Mouse (Mus musculus): ENCODE measurements around the gene Upk1b. TPM values are rescaled to one million over a fixed set of nuclear protein-coding genes. Genes with fewer than 3 reads are reported as not detected.

The Upk1b gene
- polyA plus RNA-seq, 1 experiment from 2014 or later = 12.7 TPM

- no peak overlapping the region for H3K9ac ChIP-seq (ENCODE audit: low read depth, low read length)
- no peak overlapping the region for H3K27ac ChIP-seq (ENCODE audit: low read depth, low read length)
- H3K4me2 ChIP-seq (replicated peaks; ENCODE audit: low read depth) = no peak overlapping the region
- no peaks in the 10 kb centered on the region for H3K27me3 ChIP-seq (replicated peaks; ENCODE audit: control insufficient read depth, insufficient read depth, low read length)
- ATAC-seq = no peak
- 63% methylated on average over 11 of the region's 11 CpGs for WGBS
- no peak overlapping the region for H3K4me3 ChIP-seq (ENCODE audit: low read depth, low read length)
- 0 out of 2 replicates have a peak, but pooled peaks cover 4% of the 10 kb centered on the region for H3K4me1 ChIP-seq (replicated peaks; ENCODE audit: control insufficient read depth, insufficient read depth, low read length)
- no peak for TF ChIP-seq CTCF (IDR thresholded peaks at IDR 0.05; ENCODE audit: low read depth)
- H3K36me3 ChIP-seq (ENCODE audit: control insufficient read depth, insufficient read depth) = peaks cover 13% of the 10 kb centered on the region
- H3K9me3 ChIP-seq (ENCODE audit: control insufficient read depth) = no peaks in the 10 kb centered on the region
Measured at GRCm38 (mm10) chr16:38753631-38754030, 46.5 kb downstream of the Upk1b start.

GRCm38 (mm10) chr16:38750803-38751202, 49.3 kb downstream of the Upk1b start:
- H3K4me2 ChIP-seq (replicated peaks; ENCODE audit: low read depth) = no peak overlapping the region
- 47% methylated on average over 6 of the region's 6 CpGs for WGBS
- H3K36me3 ChIP-seq (ENCODE audit: control insufficient read depth, insufficient read depth) = peaks cover 2% of the 10 kb centered on the region; the same call in 1 of the 2 replicates
- peak; percentile 62 for ATAC-seq
- H3K9ac ChIP-seq (ENCODE audit: low read depth, low read length) = no peak overlapping the region
- no peaks in the 10 kb centered on the region for H3K9me3 ChIP-seq (ENCODE audit: control insufficient read depth)
- TF ChIP-seq CTCF (IDR thresholded peaks at IDR 0.05; ENCODE audit: low read depth) = no peak
- no peaks in the 10 kb centered on the region for H3K27me3 ChIP-seq (replicated peaks; ENCODE audit: control insufficient read depth, insufficient read depth, low read length)
- no peaks in the 10 kb centered on the region for H3K4me1 ChIP-seq (replicated peaks; ENCODE audit: control insufficient read depth, insufficient read depth, low read length)
- no peak overlapping the region for H3K4me3 ChIP-seq (ENCODE audit: low read depth, low read length)
- no peak overlapping the region for H3K27ac ChIP-seq (ENCODE audit: low read depth, low read length)

- 90% methylated on average over 10 of the region's 10 CpGs for WGBS
- Histone ChIP-seq H3K27ac (ENCODE audit: low read depth, low read length) (no peak overlapping the region), H3K9me3 (ENCODE audit: control insufficient read depth) (no peaks in the 10 kb centered on the region), H3K4me2 (replicated peaks; ENCODE audit: low read depth) (no peak overlapping the region), H3K9ac (ENCODE audit: low read depth, low read length) (no peak overlapping the region), H3K4me3 (ENCODE audit: low read depth, low read length) (no peak overlapping the region), H3K36me3 (ENCODE audit: control insufficient read depth, insufficient read depth) (no peaks in the 10 kb centered on the region), H3K4me1 (replicated peaks; ENCODE audit: control insufficient read depth, insufficient read depth, low read length) (0 out of 2 replicates have a peak, but pooled peaks cover 4% of the 10 kb centered on the region), H3K27me3 (replicated peaks; ENCODE audit: control insufficient read depth, insufficient read depth, low read length) (no peaks in the 10 kb centered on the region)
- TF ChIP-seq CTCF (IDR thresholded peaks at IDR 0.05; ENCODE audit: low read depth) = no peak
- no peak for ATAC-seq
Measured at GRCm38 (mm10) chr16:38743941-38744673, 56.0 kb downstream of the Upk1b start.

GRCm38 (mm10) chr16:38742659-38743131, 57.4 kb downstream of the Upk1b start:
- TF ChIP-seq CTCF (IDR thresholded peaks at IDR 0.05; ENCODE audit: low read depth) = no peak
- peak overlapping the region; percentile 81 for H3K4me3 ChIP-seq (ENCODE audit: low read depth, low read length)
- peak overlapping the region; percentile 83 for H3K9ac ChIP-seq (ENCODE audit: low read depth, low read length)
- peak overlapping the region; percentile 76 for H3K27ac ChIP-seq (ENCODE audit: low read depth, low read length)
- H3K27me3 ChIP-seq (replicated peaks; ENCODE audit: control insufficient read depth, insufficient read depth, low read length) = no peaks in the 10 kb centered on the region
- no peaks in the 10 kb centered on the region for H3K9me3 ChIP-seq (ENCODE audit: control insufficient read depth)
- H3K36me3 ChIP-seq (ENCODE audit: control insufficient read depth, insufficient read depth) = no peaks in the 10 kb centered on the region
- peak overlapping the region; percentile 90 for H3K4me2 ChIP-seq (replicated peaks; ENCODE audit: low read depth)
- WGBS = under 1% methylated on average over 13 of the region's 13 CpGs
- H3K4me1 ChIP-seq (replicated peaks; ENCODE audit: control insufficient read depth, insufficient read depth, low read length) = 0 out of 2 replicates have a peak, but pooled peaks cover 4% of the 10 kb centered on the region
- peak; percentile 60 for ATAC-seq

DNA sequence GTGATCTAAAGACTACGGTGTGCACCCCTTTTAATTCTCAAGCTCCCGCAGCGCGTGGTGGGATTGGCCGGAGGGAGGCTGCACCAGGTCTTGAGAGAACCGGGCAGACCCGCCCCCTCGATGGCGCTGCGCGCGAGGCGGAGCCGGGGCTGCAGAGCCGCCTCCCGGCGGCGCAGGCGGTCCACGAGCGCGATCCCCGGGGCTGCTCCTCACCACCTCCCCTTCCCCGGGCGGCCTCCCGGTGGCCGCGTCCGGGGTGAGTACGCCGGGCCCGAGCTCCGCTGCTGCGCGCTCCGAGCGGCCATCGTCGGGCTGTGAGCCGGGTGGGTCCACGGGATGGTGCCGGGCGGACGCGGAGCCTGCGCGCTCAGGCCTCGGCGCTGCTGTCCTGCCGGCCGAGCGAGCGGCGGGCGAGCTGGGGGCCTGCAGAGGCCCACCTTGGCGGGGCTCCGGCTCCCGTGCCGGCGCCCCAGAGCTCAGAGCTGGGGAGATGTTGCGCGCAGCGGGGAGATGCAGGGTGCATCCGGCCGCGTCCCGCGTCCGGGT, 57.9 kb downstream of the Upk1b start, which contains the start of gene B4galt4:
Gene B4galt4 (plus strand): TSS at position 152 of the 546 bp plus-strand sequence.
- Histone ChIP-seq H3K27me3 (replicated peaks; ENCODE audit: control insufficient read depth, insufficient read depth, low read length) (no peaks in the 10 kb centered on the region), H3K4me1 (replicated peaks; ENCODE audit: control insufficient read depth, insufficient read depth, low read length) (0 out of 2 replicates have a peak, but pooled peaks cover 4% of the 10 kb centered on the region), H3K9me3 (ENCODE audit: control insufficient read depth) (no peaks in the 10 kb centered on the region), H3K9ac (ENCODE audit: low read depth, low read length) (peak within 1 kb of the TSS; percentile 83), H3K36me3 (ENCODE audit: control insufficient read depth, insufficient read depth) (no peaks in the 10 kb centered on the region), H3K4me2 (replicated peaks; ENCODE audit: low read depth) (peak within 1 kb of the TSS; percentile 90), H3K27ac (ENCODE audit: low read depth, low read length) (peak within 1 kb of the TSS; percentile 76), H3K4me3 (ENCODE audit: low read depth, low read length) (peak within 1 kb of the TSS; percentile 81)
- ATAC-seq = peak; percentile 86
- peak; percentile 61 for TF ChIP-seq CTCF (IDR thresholded peaks at IDR 0.05; ENCODE audit: low read depth)
- under 1% methylated on average over 69 of the region's 69 CpGs for WGBS

GRCm38 (mm10) chr16:38741204-38741903, 58.8 kb downstream of the Upk1b start:
- Histone ChIP-seq H3K9me3 (ENCODE audit: control insufficient read depth) (no peaks in the 10 kb centered on the region), H3K27me3 (replicated peaks; ENCODE audit: control insufficient read depth, insufficient read depth, low read length) (no peaks in the 10 kb centered on the region), H3K36me3 (ENCODE audit: control insufficient read depth, insufficient read depth) (no peaks in the 10 kb centered on the region), H3K4me1 (replicated peaks; ENCODE audit: control insufficient read depth, insufficient read depth, low read length) (0 out of 2 replicates have a peak, but pooled peaks cover 4% of the 10 kb centered on the region), H3K4me2 (replicated peaks; ENCODE audit: low read depth) (peak overlapping the region; percentile 90), H3K9ac (ENCODE audit: low read depth, low read length) (peak overlapping the region; percentile 83; the same call in 1 of the 2 replicates), H3K27ac (ENCODE audit: low read depth, low read length) (peak overlapping the region; percentile 76), H3K4me3 (ENCODE audit: low read depth, low read length) (peak overlapping the region; percentile 81)
- no peak for TF ChIP-seq CTCF (IDR thresholded peaks at IDR 0.05; ENCODE audit: low read depth)
- WGBS = 60% methylated on average over 13 of the region's 13 CpGs
- ATAC-seq = peak; percentile 82

Data from intestine, postnatal 0 days (tissue).